Mouse (Mus musculus): ENCODE data around the gene Snrpb2. TPM values are rescaled to one million over a fixed set of nuclear protein-coding genes. Genes with fewer than 3 reads are reported as not detected.

The Snrpb2 gene
- polyA plus RNA-seq (2017; shearing (Covaris generic)), result 65.7 TPM

GRCm38 (mm10) chr2:143062812-143063792, at the start of gene Snrpb2:
Gene Snrpb2, plus strand, starts transcription at chr2:143063039.

GRCm38 (mm10) chr2:143078198-143078851, 15.5 kb downstream of the Snrpb2 start, which contains the start of gene Otor:
Gene Otor, plus strand, starts transcription at chr2:143078473.

Other genes starting within 250 kb of the Snrpb2 start
- 14.1 TPM for gene Kif16b, start 161.5 kb upstream of the Snrpb2 start, polyA plus RNA-seq (2017; shearing (Covaris generic))
- not detected for gene Otor, start 15.4 kb downstream of the Snrpb2 start, polyA plus RNA-seq (2017; shearing (Covaris generic))

All from CD4-positive, CD25-positive, alpha-beta regulatory T cell, adult 9 weeks (primary cell).